Mouse (Mus musculus): ENCODE measurements around the gene Ppil1. TPM values are rescaled to one million over a fixed set of nuclear protein-coding genes. Genes with fewer than 3 reads are reported as not detected.

Gene Ppil1
- polyA plus RNA-seq, 1 experiment, result 26.0 TPM

DNA sequence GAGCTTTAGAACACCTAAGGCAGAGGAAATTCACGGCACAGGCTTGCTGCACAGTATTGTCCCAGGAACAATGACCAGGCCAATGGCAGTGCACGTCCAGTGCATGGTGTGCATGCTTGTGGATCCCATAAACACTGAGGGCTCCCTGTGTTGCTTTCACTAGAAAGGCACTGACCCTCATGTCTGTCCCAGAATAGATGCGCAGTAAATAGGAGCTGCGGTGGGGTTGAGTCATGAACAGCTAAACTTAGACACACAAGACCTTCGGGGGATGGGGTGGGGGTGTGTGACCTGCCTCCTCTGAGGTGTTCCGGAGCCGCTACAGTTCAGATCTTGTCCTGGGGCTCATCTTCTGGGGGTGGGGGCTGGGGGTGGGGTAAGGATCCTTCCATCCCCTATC lies 57.9 kb downstream of the Ppil1 start:
- TF ChIP-seq CTCF (IDR thresholded peaks at IDR 0.05; ENCODE audit: extremely low read depth, insufficient read length, insufficient replicate concordance, low read depth, low read length) (no peak), POLR2A (IDR thresholded peaks at IDR 0.05; ENCODE audit: low read depth, low read length) (no peak)
- Histone ChIP-seq H3K4me1 (ENCODE audit: control insufficient read depth, insufficient read depth, insufficient read length, low read length) (no peaks in the 10 kb centered on the region), H3K27ac (ENCODE audit: insufficient read depth, low read depth, low read length) (no peak overlapping the region), H3K4me3 (ENCODE audit: low read depth, low read length) (no peak overlapping the region), H3K27me3 (ENCODE audit: control insufficient read depth, insufficient read depth, low read length) (no peaks in the 10 kb centered on the region), H3K36me3 (ENCODE audit: control insufficient read depth, insufficient read depth, low read length) (no peaks in the 10 kb centered on the region)
- 84% methylated on average over 7 of the region's 7 CpGs for WGBS

- H3K27ac ChIP-seq (ENCODE audit: insufficient read depth, low read depth, low read length), result no peak overlapping the region
- WGBS, result 74% methylated on average over 6 of the region's 6 CpGs
Observed at GRCm38 (mm10) chr17:29202604-29203003, 61.4 kb downstream of the Ppil1 start.

More at GRCm38 (mm10) chr17:29202604-29203003, 61.4 kb downstream of the Ppil1 start:
- Histone ChIP-seq H3K4me1 (ENCODE audit: control insufficient read depth, insufficient read depth, insufficient read length, low read length) (no peaks in the 10 kb centered on the region), H3K36me3 (ENCODE audit: control insufficient read depth, insufficient read depth, low read length) (no peaks in the 10 kb centered on the region), H3K27me3 (ENCODE audit: control insufficient read depth, insufficient read depth, low read length) (no peaks in the 10 kb centered on the region), H3K4me3 (ENCODE audit: low read depth, low read length) (no peak overlapping the region)
- no peak for TF ChIP-seq POLR2A (IDR thresholded peaks at IDR 0.05; ENCODE audit: low read depth, low read length)
- no peak for TF ChIP-seq CTCF (IDR thresholded peaks at IDR 0.05; ENCODE audit: extremely low read depth, insufficient read length, insufficient replicate concordance, low read depth, low read length)

Other genes with a start within 250 kb of the Ppil1 start
- gene Srsf3, start 231.6 kb downstream of the Ppil1 start, polyA plus RNA-seq (2012; rRNA removed), result 35.9 and 69.4 TPM in 2 replicates
- 85.1 and 293 TPM in 2 replicates for gene Cdkn1a, start 173.2 kb downstream of the Ppil1 start, polyA plus RNA-seq (2012; rRNA removed)
- gene Rab44, start 150.0 kb downstream of the Ppil1 start, polyA plus RNA-seq (2012; rRNA removed), result 0.37 and 2.5 TPM in 2 replicates
- 0.71 and 2.3 TPM in 2 replicates for gene Cpne5, start 26.0 kb downstream of the Ppil1 start, polyA plus RNA-seq (2012; rRNA removed)
- 22.9 and 48.7 TPM in 2 replicates for gene BC004004, start 4.6 kb upstream of the Ppil1 start, polyA plus RNA-seq (2012; rRNA removed)
- 1.6 and 4.7 TPM in 2 replicates for gene Pi16, start 53.5 kb upstream of the Ppil1 start, polyA plus RNA-seq (2012; rRNA removed)
- 153 and 260 TPM in 2 replicates for gene Mtch1, start 83.7 kb upstream of the Ppil1 start, polyA plus RNA-seq (2012; rRNA removed)
- 14.0 and 16.3 TPM in 2 replicates for gene Fgd2, start 96.7 kb upstream of the Ppil1 start, polyA plus RNA-seq (2012; rRNA removed)
- gene Pim1, start 226.6 kb upstream of the Ppil1 start, polyA plus RNA-seq (2012; rRNA removed), result 38.9 and 160 TPM in 2 replicates